Mouse (Mus musculus) limb, embryonic 15.5 days (tissue): ENCODE measurements around the gene Lipe. TPM values are rescaled to one million over a fixed set of nuclear protein-coding genes. Genes with fewer than 3 reads are reported as not detected.
"Not testable (repeated sequence)": the region's sequence is repeated elsewhere in the genome, so short reads cannot be mapped to it uniquely, and the experiment has no call there.

ENCODE experiments used
- ATAC-seq: fragments of 200-750 bp; cut with Nextera tagmentation; 2 replicates; pipeline ENCODE4 v1.8.0; 2017; ENCODE audit warnings: low read depth, moderate TSS enrichment; ENCODE audit not compliant: insufficient number of reproducible peaks, low FRiP score, low TSS enrichment
- H3K27ac ChIP-seq: fragments of 300-500 bp; sonication (generic); 2 replicates; pipeline ENCODE4 v1.5.1; 2015; ENCODE audit warnings: moderate library complexity, mild to moderate bottlenecking, inconsistent platforms
- H3K27me3 ChIP-seq: fragments of 300-500 bp; sonication (generic); 2 replicates; pipeline ENCODE4 v1.6.1; 2015; ENCODE audit warnings: inconsistent platforms
- H3K36me3 ChIP-seq: fragments of 300-500 bp; sonication (generic); 2 replicates; pipeline ENCODE4 v1.6.1; 2015; ENCODE audit warnings: inconsistent platforms
- H3K4me1 ChIP-seq: fragments of 300-500 bp; sonication (generic); 2 replicates; pipeline ENCODE4 v1.6.1; 2015; ENCODE audit warnings: inconsistent platforms
- H3K4me2 ChIP-seq: fragments of 300-500 bp; sonication (generic); 2 replicates; pipeline ENCODE4 v1.6.1; 2015; ENCODE audit warnings: mild to moderate bottlenecking, inconsistent platforms
- H3K4me3 ChIP-seq: fragments of 300-500 bp; sonication (generic); 2 replicates; pipeline ENCODE4 v1.5.1; 2015; ENCODE audit warnings: mild to moderate bottlenecking, inconsistent platforms
- H3K9ac ChIP-seq: fragments of 300-500 bp; sonication (generic); 2 replicates; pipeline ENCODE4 v1.6.1; 2015; ENCODE audit warnings: inconsistent platforms
- H3K9me3 ChIP-seq: fragments of 300-500 bp; sonication (generic); 2 replicates; pipeline ENCODE4 v1.6.1; 2016; ENCODE audit warnings: inconsistent platforms
- WGBS: fragments of 180-500 bp; shearing (Covaris S2); methylation state at CpG from one replicate; pipeline ENCODE4 v1.1.7; 2015; 5-methylcytosine and 5-hydroxymethylcytosine counted together
- polyA plus RNA-seq: library from polyadenylated mRNA; unstranded; fragments of >200 nt; fragmentation: Nextera tagmentation; extraction: Ambion mirVana; gene quantifications from 2 replicates; pipeline ENCODE4 v1.2.1, GENCODE M21; 2015

The Lipe gene
- polyA plus RNA-seq, 1 experiment from 2014 or later: 9.2 TPM

GRCm38 (mm10) chr7:25429886-25430784, 31.6 kb upstream of the Lipe start:
- Histone ChIP-seq H3K27ac (no peak overlapping the region), H3K4me3 (no peak overlapping the region), H3K9ac (no peak overlapping the region), H3K27me3 (no peaks in the 10 kb centered on the region), H3K9me3 (no peaks in the 10 kb centered on the region), H3K36me3 (no peaks in the 10 kb centered on the region), H3K4me1 (peaks cover 8% of the 10 kb centered on the region; the same call in 1 of the 2 replicates), H3K4me2 (no peak overlapping the region)
- ATAC-seq: no peak
- WGBS: 80% methylated on average over 4 of the region's 4 CpGs

- H3K9ac ChIP-seq: no peak overlapping the region
- H3K9me3 ChIP-seq: no peaks in the 10 kb centered on the region
- ATAC-seq: no peak
- peaks cover 6% of the 10 kb centered on the region; the same call in 1 of the 2 replicates for H3K4me1 ChIP-seq
- 77% methylated on average over 3 of the region's 3 CpGs for WGBS
- H3K27ac ChIP-seq: no peak overlapping the region
- no peaks in the 10 kb centered on the region for H3K36me3 ChIP-seq
- H3K4me2 ChIP-seq: no peak overlapping the region
- no peaks in the 10 kb centered on the region for H3K27me3 ChIP-seq
- no peak overlapping the region for H3K4me3 ChIP-seq
Observed at GRCm38 (mm10) chr7:25428321-25428720, 29.8 kb upstream of the Lipe start.

GRCm38 (mm10) chr7:25427144-25427543, 28.6 kb upstream of the Lipe start:
- Histone ChIP-seq H3K4me3 (no peak overlapping the region), H3K9ac (no peak overlapping the region), H3K9me3 (no peaks in the 10 kb centered on the region), H3K4me2 (no peak overlapping the region), H3K27ac (no peak overlapping the region), H3K27me3 (peaks cover 8% of the 10 kb centered on the region; the same call in 1 of the 2 replicates), H3K36me3 (no peaks in the 10 kb centered on the region), H3K4me1 (no peaks in the 10 kb centered on the region)
- no peak for ATAC-seq
- 87% methylated on average over 5 of the region's 5 CpGs for WGBS

GRCm38 (mm10) chr7:25426380-25426779, 27.9 kb upstream of the Lipe start:
- H3K36me3 ChIP-seq, H3K9me3 ChIP-seq, H3K4me1 ChIP-seq, H3K9ac ChIP-seq, H3K27ac ChIP-seq, H3K4me2 ChIP-seq, H3K4me3 ChIP-seq, ATAC-seq: not testable (repeated sequence)
- WGBS: 84% methylated on average over 4 of the region's 4 CpGs
- H3K27me3 ChIP-seq: peaks cover 11% of the 10 kb centered on the region; the same call in 1 of the 2 replicates

- ATAC-seq: no peak
- H3K27ac ChIP-seq: no peak overlapping the region
- H3K36me3 ChIP-seq: no peaks in the 10 kb centered on the region
- peaks cover 11% of the 10 kb centered on the region; the same call in 1 of the 2 replicates for H3K27me3 ChIP-seq
- H3K4me2 ChIP-seq: no peak overlapping the region
- no peaks in the 10 kb centered on the region for H3K4me1 ChIP-seq
- H3K4me3 ChIP-seq: no peak overlapping the region
- no peaks in the 10 kb centered on the region for H3K9me3 ChIP-seq
- WGBS: 37% methylated on average over 4 of the region's 4 CpGs
- no peak overlapping the region for H3K9ac ChIP-seq
Observed at GRCm38 (mm10) chr7:25424429-25424828, 25.9 kb upstream of the Lipe start.

GRCm38 (mm10) chr7:25422286-25422841, 23.9 kb upstream of the Lipe start:
- H3K4me3 ChIP-seq: no peak overlapping the region
- H3K4me1 ChIP-seq: no peaks in the 10 kb centered on the region
- ATAC-seq: no peak
- H3K27me3 ChIP-seq: peaks cover 11% of the 10 kb centered on the region; the same call in 1 of the 2 replicates
- H3K9ac ChIP-seq: no peak overlapping the region
- H3K9me3 ChIP-seq: no peaks in the 10 kb centered on the region
- WGBS: 74% methylated on average over 16 of the region's 16 CpGs
- H3K36me3 ChIP-seq: no peaks in the 10 kb centered on the region
- no peak overlapping the region for H3K27ac ChIP-seq
- no peak overlapping the region for H3K4me2 ChIP-seq

- Histone ChIP-seq H3K4me3 (no peak overlapping the region), H3K27me3 (peaks cover 11% of the 10 kb centered on the region; the same call in 1 of the 2 replicates), H3K4me1 (no peaks in the 10 kb centered on the region), H3K27ac (no peak overlapping the region), H3K9ac (no peak overlapping the region), H3K9me3 (no peaks in the 10 kb centered on the region), H3K4me2 (no peak overlapping the region), H3K36me3 (no peaks in the 10 kb centered on the region)
- no peak for ATAC-seq
- 83% methylated on average over 4 of the region's 4 CpGs for WGBS
Observed at GRCm38 (mm10) chr7:25419943-25420342, 21.4 kb upstream of the Lipe start.

- 82% methylated on average over 8 of the region's 8 CpGs for WGBS
- no peak overlapping the region for H3K4me3 ChIP-seq
- H3K4me2 ChIP-seq: no peak overlapping the region
- H3K9ac ChIP-seq: no peak overlapping the region
- no peaks in the 10 kb centered on the region for H3K4me1 ChIP-seq
- H3K9me3 ChIP-seq: no peaks in the 10 kb centered on the region
- no peaks in the 10 kb centered on the region for H3K36me3 ChIP-seq
- no peak overlapping the region for H3K27ac ChIP-seq
- ATAC-seq: no peak
- peaks cover 11% of the 10 kb centered on the region; the same call in 1 of the 2 replicates for H3K27me3 ChIP-seq
Observed at GRCm38 (mm10) chr7:25419536-25419935, 21.0 kb upstream of the Lipe start.

GRCm38 (mm10) chr7:25417597-25417996, 19.1 kb upstream of the Lipe start:
- no peaks in the 10 kb centered on the region for H3K9me3 ChIP-seq
- H3K9ac ChIP-seq: no peak overlapping the region
- no peak overlapping the region for H3K4me3 ChIP-seq
- no peaks in the 10 kb centered on the region for H3K36me3 ChIP-seq
- H3K4me2 ChIP-seq: no peak overlapping the region
- 74% methylated on average over 1 of the region's 1 CpGs for WGBS
- H3K27me3 ChIP-seq: peaks cover 7% of the 10 kb centered on the region; the same call in 1 of the 2 replicates
- H3K27ac ChIP-seq: no peak overlapping the region
- no peaks in the 10 kb centered on the region for H3K4me1 ChIP-seq
- ATAC-seq: no peak

- Histone ChIP-seq H3K27me3 (no peaks in the 10 kb centered on the region), H3K4me3 (no peak within 1 kb of the TSS), H3K4me1 (no peaks in the 10 kb centered on the region), H3K27ac (no peak within 1 kb of the TSS), H3K9ac (no peak within 1 kb of the TSS), H3K4me2 (no peak within 1 kb of the TSS), H3K36me3 (no peaks in the 10 kb centered on the region), H3K9me3 (no peaks in the 10 kb centered on the region)
- WGBS: 55% methylated on average over 7 of the region's 7 CpGs
- ATAC-seq: no peak
Observed at GRCm38 (mm10) chr7:25412833-25413441, 14.4 kb upstream of the Lipe start, which contains the start of gene Cxcl17. Gene Cxcl17, minus strand, starts transcription at chr7:25412886.

GRCm38 (mm10) chr7:25411861-25412260, 13.4 kb upstream of the Lipe start:
- H3K4me3 ChIP-seq: no peak overlapping the region
- H3K9me3 ChIP-seq: no peaks in the 10 kb centered on the region
- no peak for ATAC-seq
- H3K27me3 ChIP-seq: no peaks in the 10 kb centered on the region
- no peaks in the 10 kb centered on the region for H3K36me3 ChIP-seq
- no peak overlapping the region for H3K9ac ChIP-seq
- no peaks in the 10 kb centered on the region for H3K4me1 ChIP-seq
- H3K27ac ChIP-seq: no peak overlapping the region
- 79% methylated on average over 3 of the region's 3 CpGs for WGBS
- no peak overlapping the region for H3K4me2 ChIP-seq
